Mouse (Mus musculus): ENCODE results near the gene Ddx54.

- TF ChIP-seq POLR2A (IDR thresholded peaks at IDR 0.05; ENCODE audit: low read depth, low read length), result no peak
- TF ChIP-seq CTCF (IDR thresholded peaks at IDR 0.05; ENCODE audit: extremely low read depth, insufficient read depth, insufficient read length, insufficient replicate concordance), result no peak
These were observed 13.9 kb downstream of the Ddx54 start for GRCm38 (mm10) chr5:120626399-120626798.
